Mouse (Mus musculus) intestine, embryonic 15.5 days (tissue): Measurements from ENCODE around the gene Cfap97. TPM values are rescaled to one million over a fixed set of nuclear protein-coding genes. Genes with fewer than 3 reads are reported as not detected.

ENCODE experiments used
- ATAC-seq: fragments of 200-750 bp; cut with Nextera tagmentation; 2 replicates; pipeline ENCODE4 v1.8.0; 2017; ENCODE audit warnings: moderate TSS enrichment, moderate library complexity
- H3K27ac ChIP-seq: fragments of 300-500 bp; sonication (generic); 2 replicates; pipeline ENCODE4 v1.5.1; 2015; ENCODE audit warnings: mild to moderate bottlenecking, inconsistent platforms
- H3K27me3 ChIP-seq: fragments of 300-500 bp; sonication (generic); replicated peaks from 2 replicates; pipeline ENCODE4 v1.6.1; 2015; ENCODE audit warnings: inconsistent platforms
- H3K36me3 ChIP-seq: fragments of 300-500 bp; sonication (generic); 2 replicates; pipeline ENCODE4 v1.6.1; 2015; ENCODE audit warnings: inconsistent platforms
- H3K4me1 ChIP-seq: fragments of 300-500 bp; sonication (generic); replicated peaks from 2 replicates; pipeline ENCODE4 v1.6.1; 2015; ENCODE audit warnings: inconsistent platforms
- H3K4me2 ChIP-seq: fragments of 300-500 bp; sonication (generic); replicated peaks from 2 replicates; pipeline ENCODE4 v1.6.1; 2015; ENCODE audit warnings: mild to moderate bottlenecking, inconsistent platforms
- H3K4me3 ChIP-seq: fragments of 300-500 bp; sonication (generic); replicated peaks from 2 replicates; pipeline ENCODE4 v1.5.1; 2015; ENCODE audit warnings: inconsistent platforms
- H3K9ac ChIP-seq: fragments of 300-500 bp; sonication (generic); 2 replicates; pipeline ENCODE4 v1.6.1; 2015; ENCODE audit warnings: inconsistent platforms
- H3K9me3 ChIP-seq: fragments of 300-500 bp; sonication (generic); 2 replicates; pipeline ENCODE4 v1.6.1; 2016; ENCODE audit warnings: inconsistent platforms
- WGBS: fragments of 180-500 bp; shearing (Covaris S2); methylation state at CpG from one replicate; pipeline ENCODE4 v1.1.7; 2015; 5-methylcytosine and 5-hydroxymethylcytosine counted together
- polyA plus RNA-seq: library from polyadenylated mRNA; unstranded; fragments of >200 nt; fragmentation: Nextera tagmentation; extraction: Ambion mirVana; gene quantifications from 2 replicates; pipeline ENCODE4 v1.2.1, GENCODE M21; 2015

Gene Cfap97
- polyA plus RNA-seq, 1 experiment from 2014 or later, result 26.9 TPM

DNA sequence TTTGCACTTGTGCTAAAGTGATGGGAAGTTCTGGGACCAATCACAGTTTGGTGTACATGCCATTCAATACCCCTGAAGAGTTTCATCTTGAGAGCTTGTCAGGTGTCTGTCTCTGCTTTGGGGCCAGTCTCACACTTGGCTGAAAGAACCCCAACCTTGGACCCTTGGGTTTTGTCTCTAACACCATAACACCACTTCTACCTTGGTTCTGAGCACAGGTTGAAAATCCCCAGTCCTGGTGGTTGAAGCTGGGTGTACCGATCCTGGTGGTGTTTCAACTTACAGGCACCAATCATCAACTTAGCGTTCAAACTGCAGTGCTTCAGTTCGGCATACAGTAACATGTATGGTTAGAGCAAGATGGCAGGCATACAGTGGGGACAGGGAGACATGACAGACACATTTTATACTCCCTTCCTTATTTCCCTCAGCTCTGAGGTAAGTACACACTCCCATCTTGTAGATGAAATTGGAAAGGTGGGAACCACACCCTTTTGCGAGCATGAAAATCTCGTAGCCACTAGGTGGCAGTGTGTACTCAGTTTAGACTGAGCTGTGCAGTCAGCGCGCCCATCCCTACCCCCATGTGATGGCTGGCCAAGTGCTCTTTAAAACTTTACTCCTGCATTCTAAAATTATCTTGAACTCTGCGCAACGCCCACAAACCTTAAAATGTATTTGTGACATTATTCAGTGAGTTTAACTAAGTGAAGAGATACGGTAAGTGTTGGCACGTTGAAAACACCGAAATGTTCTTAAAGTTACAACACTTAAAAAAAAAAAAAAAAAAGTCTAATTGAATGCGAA is 90.2 kb downstream of the Cfap97 start:
- peak; percentile 84 for ATAC-seq
- Histone ChIP-seq H3K27ac (no peak overlapping the region), H3K9ac (no peak overlapping the region), H3K4me1 (no peaks in the 10 kb centered on the region), H3K4me2 (no peak overlapping the region), H3K27me3 (no peaks in the 10 kb centered on the region), H3K4me3 (no peak overlapping the region), H3K36me3 (no peaks in the 10 kb centered on the region), H3K9me3 (no peaks in the 10 kb centered on the region)
- WGBS, result 31% methylated on average over 13 of the region's 13 CpGs

DNA sequence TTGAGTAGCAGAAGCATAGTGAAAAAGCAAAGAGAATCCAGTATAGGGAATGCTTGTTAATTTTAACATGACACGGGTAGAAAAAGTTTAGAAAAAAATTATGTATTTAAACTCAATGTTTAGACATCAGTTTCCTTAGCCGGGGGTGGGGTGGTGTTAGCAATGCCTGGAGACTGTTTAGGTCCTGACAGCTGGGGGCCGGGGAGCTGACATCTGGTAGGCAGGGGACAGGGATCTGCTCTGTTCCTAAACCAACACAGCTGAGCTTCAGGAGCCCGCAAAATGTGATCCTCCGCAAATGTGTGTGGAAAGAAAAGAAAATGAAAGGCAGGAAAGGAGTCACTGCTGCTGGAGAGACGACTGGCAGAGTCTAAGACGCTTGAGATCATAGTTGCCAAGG is 91.4 kb downstream of the Cfap97 start:
- Histone ChIP-seq H3K4me3 (no peak overlapping the region), H3K9me3 (no peaks in the 10 kb centered on the region), H3K36me3 (no peaks in the 10 kb centered on the region), H3K27me3 (no peaks in the 10 kb centered on the region), H3K9ac (no peak overlapping the region), H3K27ac (no peak overlapping the region), H3K4me2 (no peak overlapping the region), H3K4me1 (no peaks in the 10 kb centered on the region)
- WGBS, result 37% methylated on average over 7 of the region's 7 CpGs
- ATAC-seq, result no peak

Other genes starting within 250 kb of the Cfap97 start
- gene Ccdc110, start 217.2 kb upstream of the Cfap97 start, polyA plus RNA-seq, result not detected in 2 replicates
- 2.7 and 2.9 TPM in 2 replicates for gene 1700029J07Rik, start 176.5 kb upstream of the Cfap97 start, polyA plus RNA-seq
- gene Ufsp2, start 176.2 kb upstream of the Cfap97 start, polyA plus RNA-seq, result 87.1 and 88.5 TPM in 2 replicates
- gene Lrp2bp, start 152.5 kb upstream of the Cfap97 start, polyA plus RNA-seq, result 0.53 and 0.54 TPM in 2 replicates
- 37.7 and 42.0 TPM in 2 replicates for gene Ankrd37, start 146.1 kb upstream of the Cfap97 start, polyA plus RNA-seq
- gene Snx25, start 388 bp downstream of the Cfap97 start, polyA plus RNA-seq, result 7.2 and 7.6 TPM in 2 replicates
- gene Slc25a4, start 59.5 kb downstream of the Cfap97 start, polyA plus RNA-seq, result 396 and 421 TPM in 2 replicates
- gene Helt, start 142.9 kb downstream of the Cfap97 start, polyA plus RNA-seq, result not detected in 2 replicates